Mouse (Mus musculus): ENCODE data around the gene Prn.

The Prn gene

GRCm38 (mm10) chr2:131909683-131910572 is at the start of gene Prn, which contains the start of gene Prnp:
TSS of gene Prn (plus strand) at chr2:131909957.
TSS of gene Prnp (plus strand) at chr2:131909928.
- DNase-seq (ENCODE audit: low read depth, low spot score): peak; percentile 94

GRCm38 (mm10) chr2:131862617-131863275 is 47.0 kb upstream of the Prn start:
- DNase-seq (ENCODE audit: low read depth, low spot score): peak; percentile 80

- DNase-seq (ENCODE audit: low read depth, low spot score): no peak
Measured at GRCm38 (mm10) chr2:131863472-131863871, 46.3 kb upstream of the Prn start.

DNA sequence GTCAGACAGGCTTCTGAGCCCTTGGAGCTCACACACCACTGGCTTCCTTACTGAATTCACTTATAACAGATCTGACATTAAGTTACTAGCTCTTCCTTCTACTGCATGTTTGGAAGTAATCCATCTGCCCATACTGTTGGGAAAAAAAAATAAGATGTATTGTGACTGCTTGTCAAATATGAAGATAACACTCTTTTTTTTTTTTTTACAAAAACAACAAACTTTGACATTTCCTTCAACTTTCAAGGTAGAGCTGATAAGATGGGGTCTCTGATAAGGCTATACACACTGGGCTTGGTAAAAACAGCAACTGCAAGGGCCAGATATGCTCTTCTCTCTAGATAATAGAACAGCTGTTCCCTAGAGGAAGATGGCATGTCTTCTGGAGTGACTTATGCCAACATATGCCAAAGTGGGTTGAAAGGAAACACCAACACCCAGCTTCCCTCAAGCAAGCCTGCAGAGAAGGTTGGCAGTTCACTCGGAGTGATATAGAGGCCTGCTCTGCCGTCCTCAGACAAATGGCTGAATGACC is 45.4 kb upstream of the Prn start:
- no peak for DNase-seq (ENCODE audit: low read depth, low spot score)

- DNase-seq (ENCODE audit: low read depth, low spot score): no peak
Measured at GRCm38 (mm10) chr2:131866676-131867075, 43.1 kb upstream of the Prn start.

GRCm38 (mm10) chr2:131868983-131869382 is 40.8 kb upstream of the Prn start:
- no peak for DNase-seq (ENCODE audit: low read depth, low spot score)

GRCm38 (mm10) chr2:131873376-131873775 is 36.4 kb upstream of the Prn start:
- no peak for DNase-seq (ENCODE audit: low read depth, low spot score)

DNA sequence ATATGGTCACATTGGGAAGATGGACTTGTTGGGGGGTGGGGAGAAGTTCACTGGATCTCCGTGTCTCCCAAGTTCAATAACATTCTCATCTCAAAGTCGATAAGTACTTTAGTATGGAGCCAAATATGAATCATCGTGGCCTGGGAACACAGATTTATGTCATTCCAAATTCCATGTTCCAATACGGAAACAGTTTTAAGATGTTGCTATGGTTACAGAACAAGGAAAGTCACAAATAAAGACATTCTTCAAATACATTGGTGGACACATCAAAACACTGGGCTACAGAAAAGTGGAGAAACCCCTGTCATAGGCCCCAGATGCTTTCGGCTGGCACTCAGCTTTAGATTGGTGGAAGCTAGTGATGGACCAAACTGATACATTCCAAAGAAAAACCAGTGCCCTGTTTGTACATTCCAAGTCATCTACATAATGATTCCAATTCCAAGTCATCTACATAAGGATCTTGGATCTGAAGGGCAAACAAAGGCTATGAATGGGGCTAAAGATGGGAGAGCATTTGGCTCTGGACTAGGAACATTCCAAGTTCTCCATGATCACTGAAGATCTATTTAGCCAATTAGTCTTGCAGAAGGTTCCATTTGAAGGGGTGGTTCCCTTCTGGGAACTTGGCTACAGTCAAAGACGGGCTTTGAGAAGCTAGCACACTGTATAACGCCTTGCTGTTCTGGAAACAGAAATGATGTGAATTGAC is 33.0 kb upstream of the Prn start:
- DNase-seq (ENCODE audit: low read depth, low spot score): no peak

GRCm38 (mm10) chr2:131881766-131882165 is 28.0 kb upstream of the Prn start:
- DNase-seq (ENCODE audit: low read depth, low spot score): no peak

- no peak for DNase-seq (ENCODE audit: low read depth, low spot score)
Measured at GRCm38 (mm10) chr2:131883136-131883535, 26.6 kb upstream of the Prn start.

GRCm38 (mm10) chr2:131886503-131887160 is 23.1 kb upstream of the Prn start:
- no peak for DNase-seq (ENCODE audit: low read depth, low spot score)

- no peak for DNase-seq (ENCODE audit: low read depth, low spot score)
Measured at GRCm38 (mm10) chr2:131888233-131888632, 21.5 kb upstream of the Prn start.

- no peak for DNase-seq (ENCODE audit: low read depth, low spot score)
Measured at GRCm38 (mm10) chr2:131892534-131892933, 17.2 kb upstream of the Prn start.

- DNase-seq (ENCODE audit: low read depth, low spot score): no peak
Measured at GRCm38 (mm10) chr2:131895106-131895505, 14.7 kb upstream of the Prn start.

GRCm38 (mm10) chr2:131896011-131896410 is 13.7 kb upstream of the Prn start:
- DNase-seq (ENCODE audit: low read depth, low spot score): no peak

GRCm38 (mm10) chr2:131897336-131898109 is 12.2 kb upstream of the Prn start:
- DNase-seq (ENCODE audit: low read depth, low spot score): no peak

DNA sequence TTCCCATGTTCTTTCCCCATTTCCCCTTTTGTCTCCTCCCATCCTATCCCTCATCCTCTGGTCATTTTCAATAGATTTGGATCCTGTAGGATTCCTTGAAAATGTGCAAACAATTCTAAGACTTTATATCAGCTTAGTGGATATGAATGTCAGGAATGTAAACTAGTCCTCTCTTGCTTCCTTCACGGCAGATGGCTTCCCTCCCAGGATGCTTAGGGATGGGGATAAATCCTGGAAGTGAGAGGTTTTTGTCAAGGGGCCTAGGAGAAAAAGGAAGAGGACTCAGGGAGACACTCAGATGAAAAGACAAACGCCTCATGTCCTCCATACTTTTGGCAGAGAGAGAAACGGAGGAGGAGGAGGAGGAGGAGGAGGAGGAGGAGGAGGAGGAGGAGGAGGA is 7.3 kb upstream of the Prn start:
- no peak for DNase-seq (ENCODE audit: low read depth, low spot score)

- DNase-seq (ENCODE audit: low read depth, low spot score): no peak
Measured at GRCm38 (mm10) chr2:131902867-131903266, 6.9 kb upstream of the Prn start.

GRCm38 (mm10) chr2:131905025-131905424 is 4.7 kb upstream of the Prn start:
- no peak for DNase-seq (ENCODE audit: low read depth, low spot score)

- no peak for DNase-seq (ENCODE audit: low read depth, low spot score)
Measured at GRCm38 (mm10) chr2:131905776-131906175, 4.0 kb upstream of the Prn start.

- DNase-seq (ENCODE audit: low read depth, low spot score): no peak
Measured at GRCm38 (mm10) chr2:131906266-131906665, 3.5 kb upstream of the Prn start.

All from retina, adult 2 months (tissue).